In genomic region chr11:97697891-97698529, GRCm38 (mm10) we compare ENCODE assay signal across 8 mouse cellular contexts. TPM values are rescaled to one million over a fixed set of nuclear protein-coding genes. Genes with fewer than 3 reads are reported as not detected.
DNase-seq lines count a peak whose midpoint lies in the region; ATAC-seq and TF ChIP-seq lines count a peak whose summit lies in the region.

No protein-coding gene starts in this region.

- in situ Hi-C loops in ES-E14 (cut with MboI; ENCODE audit: low sequenced_read_pairs in 2 of 2, unreplicated experiment in 2 of 2) = loop anchor here in 1 of 2 experiments (10.0 kb wide), 1 partner anchor 63 kb away; no protein-coding TSS in a partner anchor

- H3K4me1 ChIP-seq in ES-E14 (ENCODE audit: control insufficient read depth in 2 of 2, insufficient read depth in 2 of 2, low read length in 2 of 2, poor library complexity in 1 of 2) = peaks cover 3 to 31% of the 10 kb centered on the region in 2 experiments; a peak in 3 of 4 replicates
- peaks cover 59% of the 10 kb centered on the region for H3K4me1 ChIP-seq in heart, embryonic 15.5 days (replicated peaks)

- H3K27me3 ChIP-seq in heart, embryonic 15.5 days = no peaks in the 10 kb centered on the region

- no peak for ATAC-seq in heart, embryonic 15.5 days (replicated peaks; ENCODE audit: insufficient number of reproducible peaks, insufficient read depth, low FRiP score, low read depth)

- intact Hi-C loops in gastrocnemius, postnatal 36 days (cut with DNase I) = no loop called here

- H3K36me3 ChIP-seq in ES-E14 (ENCODE audit: control insufficient read depth, insufficient read depth, low read length, poor library complexity, severe bottlenecking) = peaks cover 8% of the 10 kb centered on the region
- H3K36me3 ChIP-seq in heart, embryonic 15.5 days = no peaks in the 10 kb centered on the region

- H3K9ac ChIP-seq in ES-E14 (ENCODE audit: insufficient read depth, low read depth, low read length, poor library complexity, severe bottlenecking) = peak overlapping the region; percentile 98
- H3K9ac ChIP-seq in heart, embryonic 15.5 days = peak overlapping the region; percentile 96

- peak; percentile 61 for DNase-seq in cerebellum, adult 11-12 months
- no peak for DNase-seq in cerebellum, postnatal 4 days (ENCODE audit: low spot score in 2 of 2)
- no peak for DNase-seq in ES-E14 (ENCODE audit: low read depth, low spot score)
- DNase-seq in mesoderm, embryonic 11.5 days (ENCODE audit: low read depth, low spot score) = peak; percentile 58
- no peak for DNase-seq in layer of hippocampus, adult 8-10 months (ENCODE audit: low spot score in 2 of 2)
- DNase-seq in gastrocnemius, postnatal 36 days = no peak
- DNase-seq in adrenal gland, postnatal 4 days (ENCODE audit: low spot score in 2 of 2) = no peak

- no peaks in the 10 kb centered on the region for H3K9me3 ChIP-seq in ES-E14 (ENCODE audit: control insufficient read depth, insufficient read depth, low read depth, low read length)
- no peaks in the 10 kb centered on the region for H3K9me3 ChIP-seq in heart, embryonic 15.5 days (replicated peaks)

- 4% methylated on average over 14 of the region's 14 CpGs for WGBS in heart, embryonic 15.5 days

- H3K4me2 ChIP-seq in heart, embryonic 15.5 days = peak overlapping the region; percentile 98

- H3K27ac ChIP-seq in ES-E14 (ENCODE audit: insufficient read depth, low read depth, low read length, poor library complexity, severe bottlenecking) = peak overlapping the region; percentile 61
- H3K27ac ChIP-seq in heart, embryonic 15.5 days = peak overlapping the region; percentile 100

- H3K4me3 ChIP-seq in ES-E14 (ENCODE audit: insufficient read depth in 1 of 2, low read depth in 1 of 2, low read length in 2 of 2, poor library complexity in 1 of 2, severe bottlenecking in 1 of 2) = peak overlapping the region; percentile 88 to 93
- H3K4me3 ChIP-seq in heart, embryonic 15.5 days = peak overlapping the region; percentile 86

TF ChIP-seq in ES-E14, 5 proteins besides CTCF, POLR2A, EP300 and RAD21:
- no peak for TF ChIP-seq ZNF384 (IDR thresholded peaks at IDR 0.05; ENCODE audit: low read depth, low read length)
- no peak for TF ChIP-seq HCFC1 (IDR thresholded peaks at IDR 0.05; ENCODE audit: borderline replicate concordance, insufficient read depth, low read length)
- no peak for TF ChIP-seq MAFK (IDR thresholded peaks at IDR 0.05; ENCODE audit: insufficient read depth, low read depth, low read length)
- no peak for TF ChIP-seq CHD2 (IDR thresholded peaks at IDR 0.05; ENCODE audit: low read depth, low read length)
- no peak for TF ChIP-seq ZC3H11A (IDR thresholded peaks at IDR 0.05; ENCODE audit: borderline replicate concordance, low read depth, low read length)
TF ChIP-seq in ES-E14: peak in this region for 0.

RNA-seq across cellular contexts. Expression of gene Pcgf2, which starts 2.3 kb away (rescaled TPM):
- 20.1 and 28.4 TPM in 2 replicates for total RNA-seq in ES-E14 (2012; rRNA removed)
- 10.9 and 11.5 TPM in 2 replicates for polyA plus RNA-seq in heart, embryonic 15.5 days (2015; fragmentation: Nextera tagmentation; extraction: Ambion mirVana)
- 10 to 100 TPM; 23.9 to 35.3 (median 29.0) TPM for total RNA-seq in layer of hippocampus, adult 8-10 months (2022)
- 1 to 10 TPM; 2.1 to 2.3 TPM for total RNA-seq in gastrocnemius, postnatal 36 days (2021)
- 10 to 100 TPM; 69.9 to 71.5 TPM for total RNA-seq in adrenal gland, postnatal 4 days (2021)

RNA-seq across cellular contexts. Expression of gene Psmb3, which starts 5.2 kb away (rescaled TPM):
- total RNA-seq in ES-E14 (2012; rRNA removed) = 522 and 677 TPM in 2 replicates
- polyA plus RNA-seq in heart, embryonic 15.5 days (2015; fragmentation: Nextera tagmentation; extraction: Ambion mirVana) = 337 and 364 TPM in 2 replicates
- 100 to 1,000 TPM; 121 to 145 (median 133) TPM for total RNA-seq in layer of hippocampus, adult 8-10 months (2022)
- total RNA-seq in gastrocnemius, postnatal 36 days (2021) = 100 to 1,000 TPM; 124 to 129 TPM
- 100 to 1,000 TPM; 193 to 221 TPM for total RNA-seq in adrenal gland, postnatal 4 days (2021)

RNA-seq across cellular contexts. Expression of gene Cisd3, which starts 12.4 kb away (rescaled TPM):
- 49.9 and 66.0 TPM in 2 replicates for total RNA-seq in ES-E14 (2012; rRNA removed)
- polyA plus RNA-seq in heart, embryonic 15.5 days (2015; fragmentation: Nextera tagmentation; extraction: Ambion mirVana) = 60.7 and 69.4 TPM in 2 replicates
- 10 to 100 TPM; 45.2 to 60.0 (median 56.7) TPM for total RNA-seq in layer of hippocampus, adult 8-10 months (2022)
- total RNA-seq in gastrocnemius, postnatal 36 days (2021) = 100 to 1,000 TPM; 103 to 108 TPM
- total RNA-seq in adrenal gland, postnatal 4 days (2021) = 100 to 1,000 TPM; 105 to 109 TPM

RNA-seq across cellular contexts. Expression of gene Mllt6, which starts 34.8 kb away (rescaled TPM):
- total RNA-seq in ES-E14 (2012; rRNA removed) = 113 and 142 TPM in 2 replicates
- 2.2 and 2.3 TPM in 2 replicates for polyA plus RNA-seq in heart, embryonic 15.5 days (2015; fragmentation: Nextera tagmentation; extraction: Ambion mirVana)
- total RNA-seq in layer of hippocampus, adult 8-10 months (2022) = 100 to 1,000 TPM; 110 to 149 (median 126) TPM
- 10 to 100 TPM; 40.7 to 46.4 TPM for total RNA-seq in gastrocnemius, postnatal 36 days (2021)
- 10 to 100 TPM; 49.0 to 59.7 TPM for total RNA-seq in adrenal gland, postnatal 4 days (2021)

RNA-seq across cellular contexts. Expression of gene Pip4k2b, which starts 46.5 kb away (rescaled TPM):
- 26.5 and 31.3 TPM in 2 replicates for total RNA-seq in ES-E14 (2012; rRNA removed)
- polyA plus RNA-seq in heart, embryonic 15.5 days (2015; fragmentation: Nextera tagmentation; extraction: Ambion mirVana) = 0.82 and 0.95 TPM in 2 replicates
- total RNA-seq in layer of hippocampus, adult 8-10 months (2022) = 100 to 1,000 TPM in 3 of 4 experiments, 10 to 100 TPM in 1; 97.5 to 127 (median 109) TPM
- 10 to 100 TPM; 44.0 to 47.0 TPM for total RNA-seq in gastrocnemius, postnatal 36 days (2021)
- 10 to 100 TPM; 36.0 to 39.1 TPM for total RNA-seq in adrenal gland, postnatal 4 days (2021)

Comparison
In these comparisons a context has a peak if more than half of its experiments do, and no peak if none do; other contexts are left out.
1. DNase-seq: peak in cerebellum, adult 11-12 months (single experiment) and mesoderm, embryonic 11.5 days (single experiment); none in cerebellum, postnatal 4 days (0 of 2), ES-E14 (single experiment), layer of hippocampus, adult 8-10 months (0 of 2), gastrocnemius, postnatal 36 days (0 of 2) and adrenal gland, postnatal 4 days (0 of 2).